Mouse (Mus musculus): Measurements from ENCODE around the gene Tbx2.

Tbx2 gene

GRCm38 (mm10) chr11:85827342-85827741 lies 5.0 kb upstream of the Tbx2 start:
- no peak for DNase-seq

GRCm38 (mm10) chr11:85828691-85829519 lies 3.4 kb upstream of the Tbx2 start:
- DNase-seq = no peak

- DNase-seq = no peak
Measured at GRCm38 (mm10) chr11:85829520-85830440, 2.6 kb upstream of the Tbx2 start.

- no peak for DNase-seq
Measured at GRCm38 (mm10) chr11:85830901-85831341, 1.4 kb upstream of the Tbx2 start.

- DNase-seq = no peak
Measured at GRCm38 (mm10) chr11:85831656-85832230, 608 bp upstream of the Tbx2 start.

GRCm38 (mm10) chr11:85833081-85833521 lies 750 bp downstream of the Tbx2 start:
- DNase-seq = no peak

GRCm38 (mm10) chr11:85833761-85834385 lies 1.5 kb downstream of the Tbx2 start:
- DNase-seq = peak; percentile 29

GRCm38 (mm10) chr11:85834386-85834931 lies 2.1 kb downstream of the Tbx2 start:
- DNase-seq = no peak

GRCm38 (mm10) chr11:85835001-85835752 lies 2.8 kb downstream of the Tbx2 start:
- no peak for DNase-seq

- DNase-seq = no peak
Measured at GRCm38 (mm10) chr11:85835753-85836522, 3.6 kb downstream of the Tbx2 start.

- peak; percentile 7 for DNase-seq
Measured at GRCm38 (mm10) chr11:85836523-85837290, 4.4 kb downstream of the Tbx2 start.

GRCm38 (mm10) chr11:85837291-85837647 lies 4.9 kb downstream of the Tbx2 start:
- DNase-seq = no peak

GRCm38 (mm10) chr11:85837648-85838423 lies 5.5 kb downstream of the Tbx2 start:
- peak; percentile 8 for DNase-seq

- peak; percentile 15 for DNase-seq
Measured at GRCm38 (mm10) chr11:85838424-85839257, 6.3 kb downstream of the Tbx2 start.

GRCm38 (mm10) chr11:85839258-85840030 lies 7.1 kb downstream of the Tbx2 start:
- DNase-seq = no peak

GRCm38 (mm10) chr11:85840031-85840802 lies 7.9 kb downstream of the Tbx2 start:
- DNase-seq = no peak

GRCm38 (mm10) chr11:85840803-85841145 lies 8.4 kb downstream of the Tbx2 start:
- no peak for DNase-seq
